Mouse (Mus musculus) liver, embryonic 14.5 days (tissue): ENCODE results near the gene Cux1.

Source experiments
- CTCF ChIP-seq: IDR thresholded peaks from 2 replicates; pipeline ENCODE4 v1.5.1; 2016; ENCODE audit warnings: antibody characterized with exemption, low read depth, control low read depth
- EP300 ChIP-seq: IDR thresholded peaks from 2 replicates; pipeline ENCODE4 v1.6.1; 2016; ENCODE audit warnings: antibody characterized with exemption, low read depth

- TF ChIP-seq EP300, result no peak
- TF ChIP-seq CTCF, result no peak
Observed at GRCm38 (mm10) chr5:136217932-136218381, 349.3 kb downstream of the Cux1 start.
